Mouse (Mus musculus): ENCODE measurements around the gene Dnajc5. TPM values are rescaled to one million over a fixed set of nuclear protein-coding genes. Genes with fewer than 3 reads are reported as not detected.

Gene Dnajc5
- polyA plus RNA-seq, 2 experiments = 72.5 to 75.7 TPM

DNA sequence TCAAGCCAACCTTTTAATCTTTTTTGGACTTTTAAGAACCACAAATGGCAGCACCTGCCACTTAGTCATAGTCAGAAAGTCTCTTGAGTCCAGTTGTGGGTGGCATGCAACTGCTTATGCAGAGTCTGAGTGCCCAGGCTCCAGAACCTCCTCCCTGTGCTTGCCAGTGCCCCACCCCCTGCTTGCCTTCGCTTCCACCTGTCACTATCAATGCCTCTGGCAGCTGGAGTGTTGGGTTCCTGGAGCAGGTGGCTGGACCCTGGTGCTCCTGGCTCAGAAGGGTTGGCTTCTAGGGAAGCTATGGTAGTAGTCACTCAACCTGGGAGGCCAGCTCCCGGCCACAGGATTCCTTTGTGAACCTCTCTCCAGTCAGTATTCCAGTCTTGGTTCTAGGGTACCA lies 29.9 kb downstream of the Dnajc5 start:
- H3K4me3 ChIP-seq (replicated peaks; ENCODE audit: low read length) = no peak overlapping the region
- no peaks in the 10 kb centered on the region for H3K9me3 ChIP-seq (ENCODE audit: control insufficient read depth, low read length)
- DNase-seq (ENCODE audit: low spot score) (no peak), ATAC-seq (ENCODE audit: low FRiP score, low read depth) (no peak)
- 95% methylated on average over 2 of the region's 2 CpGs for WGBS
- no peak overlapping the region for H3K27ac ChIP-seq (replicated peaks; ENCODE audit: low read depth, low read length)
- no peaks in the 10 kb centered on the region for H3K4me1 ChIP-seq (ENCODE audit: control insufficient read depth, insufficient read depth, low read length)
- peaks cover 76% of the 10 kb centered on the region for H3K36me3 ChIP-seq (ENCODE audit: control insufficient read depth, insufficient read depth, low read length)
- H3K4me2 ChIP-seq (replicated peaks; ENCODE audit: low read depth, low read length, severe bottlenecking) = no peak overlapping the region
- no peak for TF ChIP-seq POLR2A (IDR thresholded peaks at IDR 0.05; ENCODE audit: borderline replicate concordance, extremely low read depth, insufficient read depth, insufficient read length)
- H3K9ac ChIP-seq (ENCODE audit: low read depth, low read length, severe bottlenecking) = no peak overlapping the region
- H3K27me3 ChIP-seq (ENCODE audit: control insufficient read depth, insufficient read depth, low read length) = no peaks in the 10 kb centered on the region

DNA sequence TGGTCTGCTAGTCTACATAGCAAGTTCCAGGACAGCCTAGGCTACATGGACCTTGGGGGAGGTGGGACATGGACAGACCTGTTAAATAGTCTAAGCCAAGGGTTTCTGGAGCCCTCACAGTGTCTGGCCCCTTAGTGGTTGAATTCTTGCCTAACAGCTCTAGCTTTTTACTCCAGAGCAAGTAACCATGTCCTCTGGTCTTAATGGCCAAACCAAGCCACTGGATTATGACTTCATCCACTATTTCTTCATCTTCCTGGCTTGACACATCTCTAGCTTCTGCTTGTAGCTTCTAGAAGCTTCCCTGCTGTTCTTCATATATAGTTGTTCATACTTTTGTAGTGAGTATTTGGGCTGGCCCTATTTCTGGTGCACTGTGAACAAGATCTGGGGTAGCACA lies 33.5 kb downstream of the Dnajc5 start:
- no peak overlapping the region for H3K4me3 ChIP-seq (replicated peaks; ENCODE audit: low read length)
- no peaks in the 10 kb centered on the region for H3K4me1 ChIP-seq (ENCODE audit: control insufficient read depth, insufficient read depth, low read length)
- ATAC-seq (ENCODE audit: low FRiP score, low read depth) (no peak), DNase-seq (ENCODE audit: low spot score) (no peak)
- H3K27ac ChIP-seq (replicated peaks; ENCODE audit: low read depth, low read length) = no peak overlapping the region
- H3K36me3 ChIP-seq (ENCODE audit: control insufficient read depth, insufficient read depth, low read length) = peaks cover 46% of the 10 kb centered on the region
- no peaks in the 10 kb centered on the region for H3K9me3 ChIP-seq (ENCODE audit: control insufficient read depth, low read length)
- no peaks in the 10 kb centered on the region for H3K27me3 ChIP-seq (ENCODE audit: control insufficient read depth, insufficient read depth, low read length)
- H3K9ac ChIP-seq (ENCODE audit: low read depth, low read length, severe bottlenecking) = no peak overlapping the region
- H3K4me2 ChIP-seq (replicated peaks; ENCODE audit: low read depth, low read length, severe bottlenecking) = no peak overlapping the region
- TF ChIP-seq POLR2A (IDR thresholded peaks at IDR 0.05; ENCODE audit: borderline replicate concordance, extremely low read depth, insufficient read depth, insufficient read length) = no peak

DNA sequence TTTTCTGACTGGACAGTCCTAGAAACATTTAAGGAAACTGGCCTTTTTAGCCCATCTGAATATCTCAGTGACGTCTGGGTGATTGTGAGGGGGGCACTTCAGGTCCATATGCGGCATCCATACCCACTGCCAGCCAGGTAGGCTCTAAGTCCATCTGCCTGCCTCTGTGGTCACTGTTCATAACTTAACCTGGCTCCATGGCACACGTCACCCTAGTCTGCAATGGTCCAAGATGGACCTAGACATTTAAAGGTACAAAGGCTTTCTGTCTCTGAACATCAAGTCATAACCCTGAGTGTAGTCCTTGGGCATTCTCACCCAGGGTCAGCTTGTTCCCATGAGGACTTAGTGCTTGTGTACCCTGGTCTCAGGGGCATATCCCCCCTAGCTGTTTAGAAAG lies 47.1 kb downstream of the Dnajc5 start:
- ATAC-seq (ENCODE audit: low FRiP score, low read depth) = no peak
- Histone ChIP-seq H3K36me3 (ENCODE audit: control insufficient read depth, insufficient read depth, low read length) (peaks cover 6% of the 10 kb centered on the region), H3K4me2 (replicated peaks; ENCODE audit: low read depth, low read length, severe bottlenecking) (no peak overlapping the region), H3K9me3 (ENCODE audit: control insufficient read depth, low read length) (no peaks in the 10 kb centered on the region), H3K4me1 (ENCODE audit: control insufficient read depth, insufficient read depth, low read length) (no peaks in the 10 kb centered on the region), H3K27ac (replicated peaks; ENCODE audit: low read depth, low read length) (no peak overlapping the region), H3K4me3 (replicated peaks; ENCODE audit: low read length) (no peak overlapping the region), H3K9ac (ENCODE audit: low read depth, low read length, severe bottlenecking) (no peak overlapping the region), H3K27me3 (ENCODE audit: control insufficient read depth, insufficient read depth, low read length) (no peaks in the 10 kb centered on the region)
- DNase-seq (ENCODE audit: low spot score) = no peak
- TF ChIP-seq POLR2A (IDR thresholded peaks at IDR 0.05; ENCODE audit: borderline replicate concordance, extremely low read depth, insufficient read depth, insufficient read length) = no peak
- WGBS = 83% methylated on average over 3 of the region's 3 CpGs

DNA sequence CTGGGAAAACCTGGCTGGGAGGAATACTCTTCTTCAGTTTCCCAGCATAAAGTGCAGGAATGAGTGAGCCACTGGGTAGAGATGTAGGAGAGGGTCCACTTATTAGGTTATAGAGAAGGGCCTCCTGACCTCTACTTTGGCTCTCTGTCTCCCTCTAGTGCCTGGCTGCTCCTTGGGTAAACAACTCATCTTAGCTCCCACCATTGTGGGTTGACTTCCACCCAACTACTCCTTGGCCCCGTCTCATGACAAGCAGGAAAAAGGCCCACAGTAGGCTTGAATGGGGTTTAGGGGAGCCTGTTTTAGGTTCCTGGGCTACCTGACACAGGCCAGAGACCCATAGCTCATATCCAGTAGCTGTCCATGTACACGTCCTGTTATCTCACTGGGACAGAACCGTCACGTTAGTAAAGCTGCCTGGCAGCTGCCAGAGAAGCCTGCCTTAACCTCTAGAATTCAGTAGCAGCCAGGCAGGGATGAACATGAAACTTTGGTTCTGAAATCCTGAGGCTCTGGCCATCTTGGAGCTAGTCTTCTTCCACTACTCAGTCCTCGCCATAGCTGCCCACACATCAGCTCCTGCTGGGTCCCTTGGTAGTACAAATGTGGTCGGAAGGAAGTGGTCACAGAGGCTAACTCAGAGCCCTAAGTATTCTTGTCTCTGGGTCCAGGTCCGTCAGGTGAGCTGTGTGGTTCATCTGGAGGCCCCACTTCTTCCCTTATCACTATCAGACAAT lies 48.2 kb downstream of the Dnajc5 start:
- Histone ChIP-seq H3K36me3 (ENCODE audit: control insufficient read depth, insufficient read depth, low read length) (peaks cover 12% of the 10 kb centered on the region), H3K4me2 (replicated peaks; ENCODE audit: low read depth, low read length, severe bottlenecking) (no peak overlapping the region), H3K27me3 (ENCODE audit: control insufficient read depth, insufficient read depth, low read length) (no peaks in the 10 kb centered on the region), H3K4me1 (ENCODE audit: control insufficient read depth, insufficient read depth, low read length) (no peaks in the 10 kb centered on the region), H3K4me3 (replicated peaks; ENCODE audit: low read length) (no peak overlapping the region), H3K9me3 (ENCODE audit: control insufficient read depth, low read length) (no peaks in the 10 kb centered on the region), H3K9ac (ENCODE audit: low read depth, low read length, severe bottlenecking) (no peak overlapping the region), H3K27ac (replicated peaks; ENCODE audit: low read depth, low read length) (no peak overlapping the region)
- DNase-seq (ENCODE audit: low spot score) = peak; percentile 21
- no peak for ATAC-seq (ENCODE audit: low FRiP score, low read depth)
- no peak for TF ChIP-seq POLR2A (IDR thresholded peaks at IDR 0.05; ENCODE audit: borderline replicate concordance, extremely low read depth, insufficient read depth, insufficient read length)
- 72% methylated on average over 7 of the region's 7 CpGs for WGBS

DNA sequence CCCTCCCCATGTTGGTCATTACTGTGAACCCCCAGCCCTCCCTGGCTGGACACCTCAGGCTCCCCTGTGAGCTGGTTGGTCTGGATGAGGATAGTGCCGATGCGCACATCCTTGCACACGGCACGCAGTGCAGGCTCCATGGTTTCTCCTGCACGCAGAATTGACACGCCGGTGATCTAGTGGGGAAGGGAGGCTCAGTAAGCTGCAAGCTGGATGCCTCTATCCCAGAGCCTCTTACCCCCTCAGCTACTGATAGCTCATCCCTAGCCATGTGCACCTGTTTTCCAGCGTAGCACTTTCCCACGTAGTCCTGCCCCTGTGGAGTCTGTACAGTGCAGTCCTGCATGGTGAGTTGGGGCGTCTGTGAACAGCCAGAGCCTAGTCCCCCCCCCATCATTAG lies 49.6 kb downstream of the Dnajc5 start:
- H3K27ac ChIP-seq (replicated peaks; ENCODE audit: low read depth, low read length) = no peak overlapping the region
- H3K4me1 ChIP-seq (ENCODE audit: control insufficient read depth, insufficient read depth, low read length) = no peaks in the 10 kb centered on the region
- peaks cover 17% of the 10 kb centered on the region for H3K36me3 ChIP-seq (ENCODE audit: control insufficient read depth, insufficient read depth, low read length)
- no peaks in the 10 kb centered on the region for H3K27me3 ChIP-seq (ENCODE audit: control insufficient read depth, insufficient read depth, low read length)
- DNase-seq (ENCODE audit: low spot score) (no peak), ATAC-seq (ENCODE audit: low FRiP score, low read depth) (no peak)
- TF ChIP-seq POLR2A (IDR thresholded peaks at IDR 0.05; ENCODE audit: borderline replicate concordance, extremely low read depth, insufficient read depth, insufficient read length) = no peak
- no peak overlapping the region for H3K4me3 ChIP-seq (replicated peaks; ENCODE audit: low read length)
- no peak overlapping the region for H3K9ac ChIP-seq (ENCODE audit: low read depth, low read length, severe bottlenecking)
- H3K9me3 ChIP-seq (ENCODE audit: control insufficient read depth, low read length) = no peaks in the 10 kb centered on the region
- H3K4me2 ChIP-seq (replicated peaks; ENCODE audit: low read depth, low read length, severe bottlenecking) = no peak overlapping the region
- whole genome bisulfite sequencing = 90% methylated on average over 10 of the region's 10 CpGs
